Mouse (Mus musculus) erythroblast, embryonic 14.5 days (primary cell): Measurements from ENCODE around the gene 4930519P11Rik.

Source experiments
- GATA1 ChIP-seq: IDR thresholded peaks from 2 replicates; pipeline ENCODE4 v1.6.1; 2012; ENCODE audit warnings: low read length, inconsistent platforms, mixed read lengths
- TAL1 ChIP-seq: IDR thresholded peaks from 3 replicates; pipeline ENCODE4 v1.6.1; 2012; ENCODE audit warnings: low read length, inconsistent platforms, mixed read lengths

GRCm38 (mm10) chr2:154603007-154603637 is 10.1 kb downstream of the 4930519P11Rik start:
- TF ChIP-seq GATA1 (no peak), TAL1 (no peak)
